Mouse (Mus musculus) ovary, postnatal 10 days (tissue): ENCODE data around the gene Cdyl.
"Not testable (repeated sequence)": the region's sequence is repeated elsewhere in the genome, so short reads cannot be mapped to it uniquely, and the experiment has no call there.

Experiments
- DNase-seq: peaks from one replicate; pipeline ENCODE4 v3.0.0; 2022; ENCODE audit warnings: low spot score

Cdyl gene

GRCm38 (mm10) chr13:35805727-35806126, 146.1 kb downstream of the Cdyl start:
- no peak for DNase-seq

GRCm38 (mm10) chr13:35806165-35806564, 146.5 kb downstream of the Cdyl start:
- no peak for DNase-seq

- no peak for DNase-seq
Measured at GRCm38 (mm10) chr13:35807016-35807415, 147.4 kb downstream of the Cdyl start.

GRCm38 (mm10) chr13:35807525-35807924, 147.9 kb downstream of the Cdyl start:
- no peak for DNase-seq

GRCm38 (mm10) chr13:35807940-35808339, 148.3 kb downstream of the Cdyl start:
- no peak for DNase-seq

GRCm38 (mm10) chr13:35809252-35810159, 149.9 kb downstream of the Cdyl start:
- no peak for DNase-seq

GRCm38 (mm10) chr13:35810160-35810537, 150.5 kb downstream of the Cdyl start:
- no peak for DNase-seq

- DNase-seq, result no peak
Measured at GRCm38 (mm10) chr13:35811361-35812190, 151.9 kb downstream of the Cdyl start.

GRCm38 (mm10) chr13:35812191-35812440, 152.5 kb downstream of the Cdyl start:
- DNase-seq, result no peak

GRCm38 (mm10) chr13:35813348-35814127, 153.9 kb downstream of the Cdyl start:
- no peak for DNase-seq

- DNase-seq, result no peak
Measured at GRCm38 (mm10) chr13:35815205-35815726, 155.6 kb downstream of the Cdyl start.

GRCm38 (mm10) chr13:35815782-35816368, 156.2 kb downstream of the Cdyl start:
- no peak for DNase-seq

- no peak for DNase-seq
Measured at GRCm38 (mm10) chr13:35817626-35818025, 158.0 kb downstream of the Cdyl start.

- DNase-seq, result no peak
Measured at GRCm38 (mm10) chr13:35818060-35818459, 158.4 kb downstream of the Cdyl start.

GRCm38 (mm10) chr13:35821821-35822454, 162.3 kb downstream of the Cdyl start:
- no peak for DNase-seq

- DNase-seq, result no peak
Measured at GRCm38 (mm10) chr13:35822795-35823194, 163.2 kb downstream of the Cdyl start.

GRCm38 (mm10) chr13:35825639-35826038, 166.0 kb downstream of the Cdyl start:
- no peak for DNase-seq

- DNase-seq, result no peak
Measured at GRCm38 (mm10) chr13:35832676-35833075, 173.0 kb downstream of the Cdyl start.

GRCm38 (mm10) chr13:35833941-35834340, 174.3 kb downstream of the Cdyl start:
- DNase-seq, result no peak

- no peak for DNase-seq
Measured at GRCm38 (mm10) chr13:35835669-35836068, 176.0 kb downstream of the Cdyl start.

- DNase-seq, result not testable (repeated sequence)
Measured at GRCm38 (mm10) chr13:35836501-35836900, 176.9 kb downstream of the Cdyl start.
